Mouse (Mus musculus) right cerebral cortex, postnatal 25 days (tissue): ENCODE measurements at regions not wholly inside any gene's neighbourhood (a gene's known extent, or its start where the extent isn't known, plus 50 kb on each side); places are given as distances from the start of the nearest gene placed in this dataset.
A peak's percentile ranks its signal among the peaks of the same experiment; 100 is the strongest.

Experiments used
- DNase-seq: peaks from one replicate; pipeline ENCODE4 v3.0.0; 2022

- DNase-seq: no peak
Observed at GRCm38 (mm10) chr17:54821059-54821458, 522.2 kb upstream of the Slc5a7 start.

- DNase-seq: no peak
Observed at GRCm38 (mm10) chr17:54853631-54854030, 554.8 kb upstream of the Slc5a7 start.

- peak; percentile 4 for DNase-seq
Observed at GRCm38 (mm10) chr17:54896198-54896597, 549.0 kb upstream of the St6gal2 start.

- DNase-seq: no peak
Observed at GRCm38 (mm10) chr17:54929181-54929715, 515.9 kb upstream of the St6gal2 start.

- DNase-seq: no peak
Observed at GRCm38 (mm10) chr17:54943380-54944047, 501.7 kb upstream of the St6gal2 start.

GRCm38 (mm10) chr17:54944288-54944931 is 500.8 kb upstream of the St6gal2 start:
- DNase-seq: no peak
